8 mouse cellular contexts compared by ENCODE assay signal in genomic region chr3:69319061-69319720, GRCm38 (mm10). TPM values are rescaled to one million over a fixed set of nuclear protein-coding genes. Genes with fewer than 3 reads are reported as not detected.
DNase-seq lines count a peak whose midpoint lies in the region; ATAC-seq and TF ChIP-seq lines count a peak whose summit lies in the region.

No protein-coding gene starts in this region.

- no peak for TF ChIP-seq EP300 in heart, postnatal 0 days (IDR thresholded peaks at IDR 0.05; ENCODE audit: low read depth)

- H3K9me3 ChIP-seq in heart, postnatal 0 days (replicated peaks; ENCODE audit: control insufficient read depth, low read length) = no peaks in the 10 kb centered on the region
- no peaks in the 10 kb centered on the region for H3K9me3 ChIP-seq in hindbrain, postnatal 0 days (ENCODE audit: low read length)
- H3K9me3 ChIP-seq in midbrain, embryonic 15.5 days = no peaks in the 10 kb centered on the region

- no peak overlapping the region for H3K27ac ChIP-seq in heart, postnatal 0 days (ENCODE audit: low read depth)
- no peak overlapping the region for H3K27ac ChIP-seq in cortical plate, adult 2 months (ENCODE audit: insufficient read depth, low read length)
- no peak overlapping the region for H3K27ac ChIP-seq in hindbrain, postnatal 0 days
- H3K27ac ChIP-seq in midbrain, embryonic 15.5 days = no peak overlapping the region

- no peak for DNase-seq in heart, postnatal 0 days (ENCODE audit: low spot score)
- no peak for DNase-seq in heart, postnatal 10 days
- DNase-seq in hindbrain, postnatal 0 days (ENCODE audit: low spot score) = no peak
- DNase-seq in cerebellum, adult 11-12 months = no peak
- no peak for DNase-seq in ovary, postnatal 36 days (ENCODE audit: low spot score)
- DNase-seq in gastrocnemius, postnatal 36 days = no peak

- no peak for TF ChIP-seq CTCF in heart, postnatal 0 days (IDR thresholded peaks at IDR 0.05; ENCODE audit: low read depth)
- TF ChIP-seq CTCF in cortical plate, adult 2 months (IDR thresholded peaks at IDR 0.05; ENCODE audit: extremely low read depth, insufficient read depth, low read length) = no peak
- TF ChIP-seq CTCF in hindbrain, postnatal 0 days (IDR thresholded peaks at IDR 0.05; ENCODE audit: low read depth) = no peak

- no peak overlapping the region for H3K9ac ChIP-seq in heart, postnatal 0 days (replicated peaks; ENCODE audit: low read depth, low read length)
- H3K9ac ChIP-seq in hindbrain, postnatal 0 days (replicated peaks; ENCODE audit: low read length) = no peak overlapping the region
- H3K9ac ChIP-seq in midbrain, embryonic 15.5 days = peak overlapping the region; percentile 91; the same call in 1 of the 2 replicates

- ATAC-seq in heart, postnatal 0 days (ENCODE audit: insufficient read depth, low read depth) = no peak
- ATAC-seq in hindbrain, postnatal 0 days = no peak
- ATAC-seq in midbrain, embryonic 15.5 days (replicated peaks) = no peak

- H3K4me1 ChIP-seq in heart, postnatal 0 days (ENCODE audit: control insufficient read depth, insufficient read depth) = peaks cover 19% of the 10 kb centered on the region
- no peaks in the 10 kb centered on the region for H3K4me1 ChIP-seq in cortical plate, adult 2 months (ENCODE audit: control insufficient read depth, insufficient read depth, low read length)
- H3K4me1 ChIP-seq in hindbrain, postnatal 0 days (ENCODE audit: insufficient read depth, low read length) = peaks cover 19% of the 10 kb centered on the region; the same call in 1 of the 2 replicates
- peaks cover 34% of the 10 kb centered on the region for H3K4me1 ChIP-seq in midbrain, embryonic 15.5 days

- no peaks in the 10 kb centered on the region for H3K36me3 ChIP-seq in heart, postnatal 0 days (replicated peaks; ENCODE audit: control insufficient read depth, insufficient read depth, low read length)
- H3K36me3 ChIP-seq in hindbrain, postnatal 0 days (ENCODE audit: insufficient read depth, low read length) = no peaks in the 10 kb centered on the region
- no peaks in the 10 kb centered on the region for H3K36me3 ChIP-seq in midbrain, embryonic 15.5 days (replicated peaks)

- peak overlapping the region; percentile 91 for H3K4me2 ChIP-seq in heart, postnatal 0 days (ENCODE audit: low read depth, low read length)
- H3K4me2 ChIP-seq in hindbrain, postnatal 0 days (ENCODE audit: low read depth, low read length) = peak overlapping the region; percentile 69
- peak overlapping the region; percentile 96 for H3K4me2 ChIP-seq in midbrain, embryonic 15.5 days

- intact Hi-C loops in heart, postnatal 10 days (cut with DNase I) = loop anchor here (5.0 to 10.0 kb wide), 2 partner anchors 62 to 194 kb away; partner anchors contain the start of gene Kpna4
- intact Hi-C loops in gastrocnemius, postnatal 36 days (cut with DNase I) = loop anchor here (5.0 to 10.0 kb wide), 2 partner anchors 43 to 194 kb away; partner anchors contain the start of gene Kpna4

- no peaks in the 10 kb centered on the region for H3K27me3 ChIP-seq in heart, postnatal 0 days (ENCODE audit: control insufficient read depth, insufficient read depth, low read length)
- H3K27me3 ChIP-seq in hindbrain, postnatal 0 days (ENCODE audit: insufficient read depth, low read length) = no peaks in the 10 kb centered on the region
- no peaks in the 10 kb centered on the region for H3K27me3 ChIP-seq in midbrain, embryonic 15.5 days (replicated peaks)

- TF ChIP-seq POLR2A in cortical plate, adult 2 months (IDR thresholded peaks at IDR 0.05; ENCODE audit: extremely low read depth, insufficient read depth, low read length) = no peak

- WGBS in heart, postnatal 0 days = 77% methylated on average over 6 of the region's 6 CpGs
- WGBS in hindbrain, postnatal 0 days = 64% methylated on average over 6 of the region's 6 CpGs
- WGBS in midbrain, embryonic 15.5 days = 80% methylated on average over 6 of the region's 6 CpGs

- H3K4me3 ChIP-seq in heart, postnatal 0 days (ENCODE audit: low read depth, low read length) = peak overlapping the region; percentile 63
- peak overlapping the region; percentile 84 for H3K4me3 ChIP-seq in cortical plate, adult 2 months (ENCODE audit: insufficient read depth, low read length)
- peak overlapping the region; percentile 76 for H3K4me3 ChIP-seq in hindbrain, postnatal 0 days (ENCODE audit: low read length)
- H3K4me3 ChIP-seq in midbrain, embryonic 15.5 days = peak overlapping the region; percentile 63

RNA-seq across cellular contexts. Expression of gene Ppm1l, which starts 2.5 kb away (rescaled TPM):
- 13.8 and 25.7 TPM in 2 replicates for total RNA-seq in heart, postnatal 0 days (2014; rRNA removed; ENCODE audit: low replicate concordance)
- 7.8 and 8.7 TPM in 2 replicates for polyA plus RNA-seq in heart, postnatal 0 days (2015; fragmentation: Nextera tagmentation; extraction: Ambion mirVana)
- total RNA-seq in heart, postnatal 10 days (2021) = 10 to 100 TPM; 23.6 to 24.2 TPM
- 35.3 and 37.7 TPM in 2 replicates for polyA plus RNA-seq in cortical plate, adult 2 months (2012; rRNA removed)
- 31.6 and 31.7 TPM in 2 replicates for total RNA-seq in hindbrain, postnatal 0 days (2014; rRNA removed)
- 16.7 and 20.3 TPM in 2 replicates for polyA plus RNA-seq in hindbrain, postnatal 0 days (2015; fragmentation: Nextera tagmentation; extraction: Ambion mirVana)
- 24.7 and 26.0 TPM in 2 replicates for polyA plus RNA-seq in midbrain, embryonic 15.5 days (2015; fragmentation: Nextera tagmentation; extraction: Ambion mirVana)
- total RNA-seq in gastrocnemius, postnatal 36 days (2021) = 10 to 100 TPM; 71.0 to 77.5 TPM
